Mouse (Mus musculus): ENCODE measurements around the gene Rara. TPM values are rescaled to one million over a fixed set of nuclear protein-coding genes. Genes with fewer than 3 reads are reported as not detected.

The Rara gene
- polyA plus RNA-seq (2017; shearing (Covaris generic)) = 44.3 TPM

GRCm38 (mm10) chr11:98927438-98928076 is at the start of gene Rara:
Gene Rara (plus strand): TSS chr11:98927818.

GRCm38 (mm10) chr11:98907437-98908173 is 20.0 kb upstream of the Rara start, which contains the start of gene Cdc6:
Gene Cdc6 (plus strand): TSS chr11:98907801.

GRCm38 (mm10) chr11:98982773-98983133 is 55.1 kb downstream of the Rara start, which contains the start of gene Gjd3:
Gene Gjd3 (minus strand): TSS chr11:98983016.

GRCm38 (mm10) chr11:99023500-99024467 is 96.2 kb downstream of the Rara start, which contains the start of gene Top2a:
Gene Top2a (minus strand): TSS chr11:99024189.

Other genes with a start within 250 kb of the Rara start
- gene Psmd3, start 245.3 kb upstream of the Rara start, polyA plus RNA-seq (2017; shearing (Covaris generic)) = 94.6 TPM
- not detected for gene Csf3, start 226.6 kb upstream of the Rara start, polyA plus RNA-seq (2017; shearing (Covaris generic))
- gene Med24, start 198.4 kb upstream of the Rara start, polyA plus RNA-seq (2017; shearing (Covaris generic)) = 41.9 TPM
- gene Thra, start 187.2 kb upstream of the Rara start, polyA plus RNA-seq (2017; shearing (Covaris generic)) = 5.7 TPM
- 9.3 TPM for gene Nr1d1, start 152.5 kb upstream of the Rara start, polyA plus RNA-seq (2017; shearing (Covaris generic))
- gene Msl1, start 132.3 kb upstream of the Rara start, polyA plus RNA-seq (2017; shearing (Covaris generic)) = 21.3 TPM
- gene Casc3, start 122.9 kb upstream of the Rara start, polyA plus RNA-seq (2017; shearing (Covaris generic)) = 84.8 TPM
- gene Rapgefl1, start 91.0 kb upstream of the Rara start, polyA plus RNA-seq (2017; shearing (Covaris generic)) = 0.26 TPM
- gene Wipf2, start 64.2 kb upstream of the Rara start, polyA plus RNA-seq (2017; shearing (Covaris generic)) = 5.6 TPM
- gene Cdc6, start 20.0 kb upstream of the Rara start, polyA plus RNA-seq (2017; shearing (Covaris generic)) = 0.52 TPM
- not detected for gene Gjd3, start 55.2 kb downstream of the Rara start, polyA plus RNA-seq (2017; shearing (Covaris generic))
- 4.4 TPM for gene Top2a, start 96.4 kb downstream of the Rara start, polyA plus RNA-seq (2017; shearing (Covaris generic))
- gene Igfbp4, start 113.4 kb downstream of the Rara start, polyA plus RNA-seq (2017; shearing (Covaris generic)) = 1.2 TPM
- gene Tns4, start 161.5 kb downstream of the Rara start, polyA plus RNA-seq (2017; shearing (Covaris generic)) = not detected
- gene Ccr7, start 227.3 kb downstream of the Rara start, polyA plus RNA-seq (2017; shearing (Covaris generic)) = 465 TPM